Comparison of ENCODE assay signal across 22 mouse cellular contexts in the genomic region with DNA sequence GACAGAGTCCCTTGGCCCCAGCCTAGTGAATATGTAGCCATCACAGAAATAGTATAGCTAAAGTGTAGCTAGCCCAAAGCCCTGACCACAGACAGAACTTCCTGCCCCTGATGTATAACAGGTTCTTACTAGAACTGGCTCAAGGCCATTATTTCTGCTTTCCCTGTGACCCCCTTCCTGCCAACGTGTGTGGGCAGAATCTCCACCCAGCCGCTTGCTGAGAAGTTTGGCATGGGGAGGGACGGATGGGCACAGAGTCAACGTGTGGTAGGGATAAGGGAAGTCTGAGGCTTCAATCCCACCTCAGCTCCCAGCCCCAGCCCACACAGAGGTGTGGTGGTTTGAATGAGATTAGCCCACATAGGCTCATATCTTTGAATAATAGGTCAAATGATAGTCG. TPM values are rescaled to one million over a fixed set of nuclear protein-coding genes. Genes with fewer than 3 reads are reported as not detected.
DNase-seq lines count a peak whose midpoint lies in the region; ATAC-seq lines count a peak whose summit lies in the region.
"Had no signal": no experiment of that assay in that cellular context is flagged by ENCODE, and none has a peak within 500 bp of the region (broad histone marks: within the 10 kb centered on the region; RNA-seq: fewer than 3 reads in every experiment).

No protein-coding gene starts in this region.

- no peak for ATAC-seq in heart, embryonic 16.5 days (replicated peaks; ENCODE audit: extremely low read depth, insufficient read depth, low FRiP score)
- no peak for ATAC-seq in midbrain, embryonic 11.5 days (ENCODE audit: low FRiP score)
- ATAC-seq: forebrain, embryonic 16.5 days; intestine, embryonic 15.5 days had no signal

- H3K27ac ChIP-seq in heart, embryonic 16.5 days (ENCODE audit: low read length): peak overlapping the region; percentile 28; the same call in 1 of the 2 replicates
- H3K27ac ChIP-seq in midbrain, embryonic 10.5 days (replicated peaks): 0 out of 2 replicates have a peak overlapping the region, but pooled peaks have one; percentile 9
- no peak overlapping the region for H3K27ac ChIP-seq in midbrain, embryonic 11.5 days (ENCODE audit: low read depth, low read length)
- H3K27ac ChIP-seq in limb, embryonic 10.5 days: peak overlapping the region; percentile 10; the same call in 1 of the 2 replicates
- H3K27ac ChIP-seq in embryonic facial prominence, embryonic 10.5 days (replicated peaks): no peak overlapping the region
- H3K27ac ChIP-seq: embryonic facial prominence, embryonic 12.5 days; forebrain, embryonic 12.5 days; heart, adult 2 months; heart, embryonic 13.5 days; hindbrain, embryonic 14.5 days had no signal

- H3K27me3 ChIP-seq in heart, embryonic 16.5 days (ENCODE audit: control insufficient read depth, insufficient read depth, low read length): no peaks in the 10 kb centered on the region
- H3K27me3 ChIP-seq in midbrain, embryonic 10.5 days (ENCODE audit: low read depth, poor library complexity, severe bottlenecking): 0 out of 2 replicates have a peak, but pooled peaks cover 5% of the 10 kb centered on the region
- H3K27me3 ChIP-seq in midbrain, embryonic 11.5 days (ENCODE audit: control insufficient read depth, insufficient read depth, low read length): no peaks in the 10 kb centered on the region; the same call in 1 of the 2 replicates
- H3K27me3 ChIP-seq in limb, embryonic 10.5 days (ENCODE audit: low read depth, poor library complexity, severe bottlenecking): no peaks in the 10 kb centered on the region
- no peaks in the 10 kb centered on the region; the same call in 1 of the 2 replicates for H3K27me3 ChIP-seq in embryonic facial prominence, embryonic 10.5 days (replicated peaks; ENCODE audit: low read depth, poor library complexity, severe bottlenecking)
- H3K27me3 ChIP-seq: embryonic facial prominence, embryonic 12.5 days; heart, embryonic 13.5 days; intestine, embryonic 15.5 days had no signal

- H3K4me2 ChIP-seq in heart, embryonic 16.5 days (ENCODE audit: low read depth, low read length): no peak overlapping the region
- no peak overlapping the region for H3K4me2 ChIP-seq in midbrain, embryonic 11.5 days
- H3K4me2 ChIP-seq: embryonic facial prominence, embryonic 12.5 days; forebrain, embryonic 12.5 days; heart, embryonic 13.5 days; hindbrain, embryonic 14.5 days; intestine, embryonic 15.5 days had no signal

- 0 out of 2 replicates have a peak overlapping the region, but pooled peaks have one; percentile 22 for H3K9ac ChIP-seq in heart, embryonic 16.5 days (ENCODE audit: low read length)
- H3K9ac ChIP-seq in midbrain, embryonic 11.5 days (ENCODE audit: low read length): no peak overlapping the region
- H3K9ac ChIP-seq: embryonic facial prominence, embryonic 12.5 days; forebrain, embryonic 12.5 days; heart, embryonic 13.5 days; hindbrain, embryonic 14.5 days; intestine, embryonic 15.5 days had no signal

- no peaks in the 10 kb centered on the region for H3K9me3 ChIP-seq in heart, embryonic 16.5 days (replicated peaks; ENCODE audit: control insufficient read depth, low read length)
- H3K9me3 ChIP-seq in midbrain, embryonic 10.5 days (replicated peaks): no peaks in the 10 kb centered on the region
- no peaks in the 10 kb centered on the region for H3K9me3 ChIP-seq in midbrain, embryonic 11.5 days (ENCODE audit: control insufficient read depth, low read length)
- no peaks in the 10 kb centered on the region for H3K9me3 ChIP-seq in limb, embryonic 10.5 days (replicated peaks)
- H3K9me3 ChIP-seq in embryonic facial prominence, embryonic 10.5 days: no peaks in the 10 kb centered on the region
- H3K9me3 ChIP-seq: embryonic facial prominence, embryonic 12.5 days; forebrain, embryonic 12.5 days; G1E; heart, embryonic 13.5 days; hindbrain, embryonic 10.5 days; intestine, embryonic 15.5 days had no signal

- intact Hi-C loops in heart, postnatal 36 days (cut with DNase I): no loop called here

- no peaks in the 10 kb centered on the region for H3K36me3 ChIP-seq in heart, embryonic 16.5 days (ENCODE audit: control insufficient read depth, insufficient read depth)
- H3K36me3 ChIP-seq in midbrain, embryonic 10.5 days: no peaks in the 10 kb centered on the region
- H3K36me3 ChIP-seq in midbrain, embryonic 11.5 days (ENCODE audit: control insufficient read depth, insufficient read depth, low read length): no peaks in the 10 kb centered on the region
- H3K36me3 ChIP-seq in limb, embryonic 10.5 days: no peaks in the 10 kb centered on the region
- no peaks in the 10 kb centered on the region for H3K36me3 ChIP-seq in embryonic facial prominence, embryonic 10.5 days (replicated peaks)
- H3K36me3 ChIP-seq: embryonic facial prominence, embryonic 12.5 days; forebrain, embryonic 12.5 days; G1E; heart, embryonic 13.5 days; hindbrain, embryonic 10.5 days; intestine, embryonic 15.5 days had no signal

- 41% methylated on average over 5 of the region's 5 CpGs for WGBS in heart, embryonic 16.5 days
- WGBS in midbrain, embryonic 10.5 days: 92% methylated on average over 5 of the region's 5 CpGs
- WGBS in midbrain, embryonic 11.5 days: 86% methylated on average over 5 of the region's 5 CpGs
- WGBS in limb, embryonic 10.5 days: 83% methylated on average over 5 of the region's 5 CpGs
- WGBS in embryonic facial prominence, embryonic 10.5 days: 85% methylated on average over 5 of the region's 5 CpGs

- H3K4me3 ChIP-seq in heart, embryonic 16.5 days (ENCODE audit: low read length): no peak overlapping the region
- H3K4me3 ChIP-seq in midbrain, embryonic 10.5 days: no peak overlapping the region
- no peak overlapping the region for H3K4me3 ChIP-seq in midbrain, embryonic 11.5 days (ENCODE audit: low read depth, low read length)
- H3K4me3 ChIP-seq in limb, embryonic 10.5 days: no peak overlapping the region
- no peak overlapping the region for H3K4me3 ChIP-seq in embryonic facial prominence, embryonic 10.5 days
- H3K4me3 ChIP-seq: embryonic facial prominence, embryonic 12.5 days; forebrain, embryonic 12.5 days; heart, adult 2 months; heart, embryonic 13.5 days; hindbrain, embryonic 10.5 days; intestine, embryonic 15.5 days had no signal

- H3K4me1 ChIP-seq in heart, embryonic 16.5 days (ENCODE audit: control insufficient read depth, insufficient read depth, low read length): peaks cover 69% of the 10 kb centered on the region
- peaks cover 65% of the 10 kb centered on the region for H3K4me1 ChIP-seq in midbrain, embryonic 10.5 days
- peaks cover 24% of the 10 kb centered on the region for H3K4me1 ChIP-seq in midbrain, embryonic 11.5 days (ENCODE audit: control insufficient read depth, insufficient read depth, low read length)
- peaks cover 95% of the 10 kb centered on the region for H3K4me1 ChIP-seq in limb, embryonic 10.5 days
- peaks cover 86% of the 10 kb centered on the region for H3K4me1 ChIP-seq in embryonic facial prominence, embryonic 10.5 days

- no peak for DNase-seq in heart, postnatal 36 days
- DNase-seq in midbrain, embryonic 10.5 days (ENCODE audit: low spot score): no peak
- DNase-seq in midbrain, embryonic 11.5 days (ENCODE audit: low spot score, missing footprints): no peak
- no peak for DNase-seq in limb, embryonic 10.5 days (ENCODE audit: low spot score)
- no peak for DNase-seq in T-cell, adult 2 months (ENCODE audit: low spot score)
- DNase-seq in embryonic facial prominence, embryonic 10.5 days (ENCODE audit: low spot score): no peak
- DNase-seq: adrenal gland, postnatal 10 days; cerebellum, adult 11 months; cerebellum, adult 8-10 months; embryo, embryonic 11 days; gastrocnemius, postnatal 10 days; heart, adult 2 months; heart, postnatal 10 days had no signal

RNA-seq across cellular contexts. Expression of gene Sorcs2, which starts 26.2 kb away (rescaled TPM):
- polyA plus RNA-seq in heart, embryonic 16.5 days (2015; fragmentation: Nextera tagmentation; extraction: Ambion mirVana): 8.2 and 10.7 TPM in 2 replicates
- 10 to 100 TPM; 10.5 to 11.4 TPM for total RNA-seq in heart, postnatal 36 days (2021)
- 9.0 and 10.8 TPM in 2 replicates for polyA plus RNA-seq in midbrain, embryonic 10.5 days (2016; fragmentation: Nextera tagmentation; extraction: Ambion mirVana)
- 6.7 and 7.3 TPM in 2 replicates for polyA plus RNA-seq in midbrain, embryonic 11.5 days (2014; fragmentation: Nextera tagmentation; extraction: Ambion mirVana)
- 6.1 and 8.3 TPM in 2 replicates for polyA plus RNA-seq in limb, embryonic 10.5 days (2016; fragmentation: Nextera tagmentation; extraction: Ambion mirVana)
- polyA plus RNA-seq in embryonic facial prominence, embryonic 10.5 days (2016; fragmentation: Nextera tagmentation; extraction: Ambion mirVana): 7.0 and 8.7 TPM in 2 replicates

Comparison
In these comparisons a context has a peak if more than half of its experiments do, and no peak if none do; other contexts are left out.
1. H3K27ac ChIP-seq: peak in heart, embryonic 16.5 days (single experiment), midbrain, embryonic 10.5 days (single experiment) and limb, embryonic 10.5 days (single experiment); none in midbrain, embryonic 11.5 days (single experiment) and embryonic facial prominence, embryonic 10.5 days (single experiment).